Mouse (Mus musculus) forebrain, postnatal 0 days (tissue): ENCODE measurements around the gene 1700012A03Rik. TPM values are rescaled to one million over a fixed set of nuclear protein-coding genes. Genes with fewer than 3 reads are reported as not detected.

Experiments
- ATAC-seq: fragments of 200-750 bp; cut with Nextera tagmentation; 2 replicates; pipeline ENCODE4 v1.8.0; 2017; ENCODE audit warnings: mild to moderate bottlenecking, moderate library complexity
- DNase-seq: peaks from one replicate; pipeline ENCODE4 v3.0.0-alpha.2; 2015
- H3K27ac ChIP-seq: fragments of 300-500 bp; sonication (generic); 2 replicates; pipeline ENCODE4 v1.5.1; 2014; ENCODE audit warnings: low read depth, mild to moderate bottlenecking, antibody characterized with exemption, low read length, moderate library complexity, mixed read lengths
- H3K27me3 ChIP-seq: fragments of 300-500 bp; sonication (generic); 2 replicates; pipeline ENCODE4 v1.6.1; 2014; ENCODE audit warnings: mild to moderate bottlenecking, low read length, mixed read lengths; ENCODE audit not compliant: insufficient read depth
- H3K36me3 ChIP-seq: fragments of 300-500 bp; sonication (generic); 2 replicates; pipeline ENCODE4 v1.6.1; 2014; ENCODE audit warnings: mild to moderate bottlenecking, moderate library complexity; ENCODE audit not compliant: insufficient read depth
- H3K4me1 ChIP-seq: fragments of 300-500 bp; sonication (generic); 2 replicates; pipeline ENCODE4 v1.6.1; 2014; ENCODE audit warnings: antibody characterized with exemption; ENCODE audit not compliant: insufficient read depth
- H3K4me2 ChIP-seq: fragments of 300-500 bp; sonication (generic); 2 replicates; pipeline ENCODE4 v1.6.1; 2014; ENCODE audit warnings: low read depth, mild to moderate bottlenecking, moderate library complexity
- H3K4me3 ChIP-seq: fragments of 300-500 bp; sonication (generic); 2 replicates; pipeline ENCODE4 v1.5.1; 2014; ENCODE audit warnings: low read depth, low read length, mixed read lengths
- H3K9ac ChIP-seq: fragments of 300-500 bp; sonication (generic); 2 replicates; pipeline ENCODE4 v1.6.1; 2014; ENCODE audit warnings: mild to moderate bottlenecking
- H3K9me3 ChIP-seq: fragments of 300-500 bp; sonication (generic); 2 replicates; pipeline ENCODE4 v1.6.1; 2016; ENCODE audit warnings: low read length
- CTCF ChIP-seq: sonication (generic); IDR thresholded peaks from 2 replicates; pipeline ENCODE4 v1.5.1; 2016; ENCODE audit warnings: antibody characterized with exemption, control low read depth, low read depth
- WGBS: fragments of 180-500 bp; shearing (Covaris S2); extraction: QIAGEN DNeasy Blood & Tissue Kit; methylation state at CpG from one replicate; pipeline ENCODE4 v1.1.7; 2014; 5-methylcytosine and 5-hydroxymethylcytosine counted together
- polyA plus RNA-seq: library from polyadenylated mRNA; unstranded; fragments of >200 nt; fragmentation: Nextera tagmentation; extraction: Ambion mirVana; gene quantifications from 2 replicates; pipeline ENCODE4 v1.2.1, GENCODE M21; 2015
- total RNA-seq: library from RNA; depleted of rRNA; stranded (reverse); fragments of >200 nt; gene quantifications from 2 replicates; pipeline ENCODE4 v1.2.3, GENCODE M21; 2014

The 1700012A03Rik gene
- total and polyA plus RNA-seq, 2 experiments from 2014 or later, result not detected

DNA sequence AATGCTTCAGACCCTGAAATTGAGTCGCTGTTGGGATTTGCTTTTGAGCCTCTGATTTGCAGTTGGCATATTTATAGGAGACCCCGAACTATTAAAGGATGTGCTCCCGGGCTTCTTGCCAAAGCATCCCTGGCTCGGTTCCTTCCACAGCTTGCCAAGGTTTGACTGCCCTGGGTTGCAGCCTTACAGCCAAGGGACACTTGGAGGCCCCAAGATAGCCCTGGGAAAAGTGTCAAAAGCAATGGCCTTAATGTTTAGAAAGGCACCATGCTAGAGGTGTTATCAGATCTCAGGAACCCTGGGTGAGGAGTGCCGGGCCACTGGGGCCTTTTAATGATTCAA lies 32.0 kb upstream of the 1700012A03Rik start:
- ATAC-seq (no peak), DNase-seq (no peak)
- H3K9ac ChIP-seq, result no peak overlapping the region
- H3K36me3 ChIP-seq, result no peaks in the 10 kb centered on the region
- WGBS, result 23% methylated on average over 5 of the region's 5 CpGs
- H3K4me2 ChIP-seq, result no peak overlapping the region
- no peak overlapping the region for H3K27ac ChIP-seq
- no peak for TF ChIP-seq CTCF
- H3K4me3 ChIP-seq, result no peak overlapping the region
- H3K27me3 ChIP-seq, result no peaks in the 10 kb centered on the region
- H3K9me3 ChIP-seq, result no peaks in the 10 kb centered on the region
- H3K4me1 ChIP-seq, result no peaks in the 10 kb centered on the region

DNA sequence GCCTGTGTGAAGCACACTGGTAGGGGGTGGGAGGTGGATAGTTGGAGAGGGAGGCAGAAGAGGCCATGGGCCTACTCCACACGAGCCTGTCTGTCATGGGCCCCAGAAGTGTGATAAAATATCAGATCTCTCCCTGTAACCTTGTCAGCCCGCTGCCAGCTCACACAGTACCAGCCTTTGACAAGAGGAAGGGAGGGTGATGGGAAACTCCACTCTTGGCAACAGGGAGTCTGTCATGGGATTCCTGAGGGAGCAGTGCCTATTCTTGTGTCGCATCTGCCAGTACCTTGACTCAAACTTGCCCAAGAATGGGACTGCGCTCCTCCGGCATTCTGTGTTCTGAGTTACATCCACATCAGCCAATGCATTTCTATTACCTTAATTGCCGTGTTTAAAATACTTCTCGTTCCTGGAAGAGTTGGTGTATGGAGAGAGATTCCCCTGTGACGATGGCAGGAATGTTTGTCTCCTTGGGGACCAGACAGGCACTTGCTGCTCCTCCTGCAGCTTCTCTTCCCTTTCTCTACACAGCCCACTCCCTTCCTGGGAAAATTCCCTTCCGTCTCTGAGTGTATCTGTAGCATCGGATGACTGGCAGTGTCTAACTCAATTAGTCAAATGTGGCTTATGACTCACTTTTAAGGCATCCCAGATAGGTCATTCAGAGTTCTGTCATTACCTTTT lies 28.1 kb upstream of the 1700012A03Rik start:
- no peak for DNase-seq

DNA sequence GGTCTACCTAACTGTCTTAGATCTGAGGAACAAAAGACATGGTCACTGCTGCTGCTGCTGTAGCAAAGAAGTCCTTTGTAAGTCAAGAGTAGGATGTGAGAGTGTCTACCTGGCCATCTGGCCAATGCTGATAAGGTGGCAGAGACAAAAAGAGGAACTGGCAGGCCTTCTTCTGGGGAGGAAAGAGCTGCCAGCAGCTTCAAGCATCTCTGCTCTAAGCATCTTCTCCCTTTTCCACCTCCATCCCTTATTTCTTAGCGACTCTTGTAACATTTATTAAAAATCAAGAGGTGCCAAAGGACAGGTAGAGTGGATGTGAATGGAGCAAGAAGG lies 27.5 kb upstream of the 1700012A03Rik start:
- WGBS, result 100% methylated on average over 1 of the region's 1 CpGs
- no peak overlapping the region for H3K4me2 ChIP-seq
- DNase-seq (no peak), ATAC-seq (no peak)
- H3K4me1 ChIP-seq, result no peaks in the 10 kb centered on the region
- H3K9me3 ChIP-seq, result no peaks in the 10 kb centered on the region
- no peak overlapping the region for H3K27ac ChIP-seq
- no peaks in the 10 kb centered on the region for H3K36me3 ChIP-seq
- no peaks in the 10 kb centered on the region for H3K27me3 ChIP-seq
- no peak for TF ChIP-seq CTCF
- H3K4me3 ChIP-seq, result no peak overlapping the region
- H3K9ac ChIP-seq, result no peak overlapping the region

More for the DNA sequence above, 28.1 kb upstream of the 1700012A03Rik start:
- Histone ChIP-seq H3K27me3 (no peaks in the 10 kb centered on the region), H3K4me3 (no peak overlapping the region), H3K27ac (no peak overlapping the region), H3K4me1 (no peaks in the 10 kb centered on the region), H3K36me3 (no peaks in the 10 kb centered on the region), H3K9ac (no peak overlapping the region), H3K9me3 (no peaks in the 10 kb centered on the region), H3K4me2 (no peak overlapping the region)
- 70% methylated on average over 10 of the region's 10 CpGs for WGBS
- no peak for ATAC-seq
- TF ChIP-seq CTCF, result no peak

DNA sequence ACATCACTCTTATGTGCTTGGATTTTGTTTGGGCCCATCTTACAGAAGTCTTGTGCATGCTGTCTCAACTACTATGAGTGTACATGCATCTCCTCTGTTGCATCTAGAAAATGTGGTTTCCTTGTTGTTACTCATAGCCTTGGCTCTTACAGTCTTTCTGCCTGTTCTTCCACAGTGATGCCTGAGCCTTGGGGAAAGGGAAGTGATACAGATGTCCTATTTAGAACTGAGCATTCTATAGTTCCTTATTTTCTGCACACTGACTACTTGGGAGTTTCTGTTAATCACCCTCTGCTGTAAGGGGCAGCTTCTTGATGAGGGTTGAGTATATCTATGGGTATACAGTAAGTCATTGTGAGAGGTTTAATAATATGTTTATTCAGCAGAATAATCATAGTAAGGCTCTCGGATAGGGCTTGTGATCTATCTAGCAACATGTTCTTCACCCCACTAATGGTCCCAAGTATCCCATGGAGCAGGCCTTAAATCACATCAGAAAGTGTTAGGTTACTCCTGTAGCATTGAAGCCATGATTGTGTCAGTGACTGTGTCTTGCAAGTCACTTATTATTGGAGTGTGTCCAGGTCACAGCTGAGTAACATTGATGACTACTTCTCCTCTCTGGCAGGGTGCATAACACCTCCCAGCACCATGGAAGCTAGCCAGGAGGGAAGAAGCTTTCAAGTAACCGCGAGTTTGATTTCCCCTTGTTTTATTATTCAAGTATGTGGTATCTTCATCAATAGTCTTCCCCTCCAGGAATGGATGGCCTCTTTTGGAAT lies 21.6 kb upstream of the 1700012A03Rik start:
- H3K4me2 ChIP-seq, result no peak overlapping the region

DNA sequence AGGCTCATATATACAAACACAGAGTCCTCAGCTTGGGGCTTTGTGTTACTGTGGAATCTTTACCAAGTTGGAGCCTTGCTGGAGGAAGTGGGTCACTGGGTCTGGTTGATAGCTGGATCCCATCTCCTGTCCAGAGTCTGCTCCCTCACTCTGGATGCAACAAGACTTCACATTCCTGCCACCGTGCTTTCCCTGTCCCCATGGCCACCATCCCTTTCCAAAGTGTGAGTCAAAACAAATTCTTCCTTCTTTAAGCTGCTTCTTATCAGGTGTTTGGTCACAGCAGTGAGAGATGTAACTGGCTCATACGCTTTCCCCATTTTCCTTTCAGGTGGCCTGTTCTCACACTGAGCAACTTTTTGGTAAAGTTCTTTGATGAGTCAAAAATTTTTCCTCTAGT lies 15.8 kb upstream of the 1700012A03Rik start:
- Histone ChIP-seq H3K9ac (no peak overlapping the region), H3K4me2 (no peak overlapping the region), H3K4me3 (no peak overlapping the region), H3K36me3 (no peaks in the 10 kb centered on the region), H3K4me1 (no peaks in the 10 kb centered on the region), H3K27ac (no peak overlapping the region), H3K9me3 (no peaks in the 10 kb centered on the region), H3K27me3 (no peaks in the 10 kb centered on the region)
- no peak for TF ChIP-seq CTCF
- no peak for ATAC-seq
- no peak for DNase-seq
- 79% methylated on average over 2 of the region's 2 CpGs for WGBS

More for the DNA sequence above, 21.6 kb upstream of the 1700012A03Rik start:
- TF ChIP-seq CTCF, result no peak
- no peak overlapping the region for H3K27ac ChIP-seq
- no peaks in the 10 kb centered on the region for H3K4me1 ChIP-seq
- 80% methylated on average over 3 of the region's 3 CpGs for WGBS
- DNase-seq (no peak), ATAC-seq (no peak)
- H3K4me3 ChIP-seq, result no peak overlapping the region
- H3K9me3 ChIP-seq, result no peaks in the 10 kb centered on the region
- H3K9ac ChIP-seq, result no peak overlapping the region
- H3K36me3 ChIP-seq, result no peaks in the 10 kb centered on the region
- no peaks in the 10 kb centered on the region for H3K27me3 ChIP-seq

DNA sequence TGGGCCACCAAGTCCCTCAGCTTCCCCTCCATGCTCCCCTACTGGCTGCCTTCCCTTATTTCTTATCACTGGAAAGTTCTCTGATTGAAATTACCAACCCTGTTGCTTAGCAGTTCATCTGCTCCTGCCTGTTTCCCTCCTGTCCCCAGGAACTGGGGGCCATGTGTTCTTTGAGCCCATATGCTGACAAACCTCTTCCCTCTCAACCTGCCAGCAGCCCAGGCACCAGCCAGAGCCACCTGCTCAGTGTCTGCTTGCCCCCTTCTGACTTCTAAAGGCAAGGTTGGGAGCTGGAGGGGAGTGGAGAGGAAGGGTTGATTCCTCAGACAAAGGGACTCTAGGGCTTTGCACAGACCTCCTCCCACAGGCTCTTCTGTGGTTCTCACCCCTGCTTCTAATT lies 4.7 kb upstream of the 1700012A03Rik start:
- DNase-seq, result peak; percentile 24
- Histone ChIP-seq H3K4me1 (no peaks in the 10 kb centered on the region), H3K4me2 (no peak overlapping the region), H3K9me3 (no peaks in the 10 kb centered on the region), H3K27ac (peak overlapping the region; percentile 9; the same call in 1 of the 2 replicates), H3K27me3 (no peaks in the 10 kb centered on the region), H3K4me3 (no peak overlapping the region), H3K36me3 (no peaks in the 10 kb centered on the region), H3K9ac (no peak overlapping the region)
- ATAC-seq, result peak; percentile 63
- no peak for TF ChIP-seq CTCF

DNA sequence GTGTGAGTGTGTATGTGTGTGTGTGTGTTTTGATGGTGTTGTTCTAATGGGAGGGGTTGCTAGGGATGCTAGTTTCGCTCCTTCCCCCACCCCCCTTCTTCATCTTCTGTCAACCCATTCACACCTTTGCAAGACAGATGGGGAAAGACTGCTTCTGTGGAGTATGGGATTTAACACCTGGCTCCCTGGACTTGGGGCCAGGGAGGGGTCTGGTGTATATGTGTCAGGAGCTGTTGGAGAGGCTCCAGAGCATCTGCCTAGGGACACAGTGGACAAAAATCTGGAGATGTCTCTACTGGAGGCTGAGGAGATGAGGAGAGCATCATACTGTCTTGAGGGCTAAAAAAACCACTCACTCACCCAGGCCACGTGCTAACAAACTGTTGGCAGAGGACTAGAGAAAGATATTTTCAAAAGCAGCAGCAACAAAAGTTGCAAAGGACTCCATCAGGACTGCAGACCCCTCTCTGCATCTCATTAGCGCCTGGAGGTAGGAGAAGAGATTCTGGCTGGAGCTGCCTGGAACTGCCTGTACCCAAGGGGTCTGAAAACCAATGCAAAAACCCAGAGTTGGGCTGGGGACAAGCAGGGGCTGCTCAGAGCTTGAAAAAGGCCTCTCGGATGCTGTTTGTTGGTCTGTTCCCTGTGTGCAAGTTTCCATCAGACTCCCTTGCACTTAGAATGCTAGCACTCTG lies 643 bp upstream of the 1700012A03Rik start:
- Histone ChIP-seq H3K9ac (no peak overlapping the region), H3K36me3 (no peaks in the 10 kb centered on the region), H3K9me3 (no peaks in the 10 kb centered on the region), H3K4me1 (peaks cover 4% of the 10 kb centered on the region; the same call in 1 of the 2 replicates), H3K4me2 (no peak overlapping the region), H3K27me3 (no peaks in the 10 kb centered on the region), H3K27ac (no peak overlapping the region), H3K4me3 (no peak overlapping the region)
- ATAC-seq (peak; percentile 26; the same call in 1 of the 2 replicates), DNase-seq (no peak)
- 51% methylated on average over 4 of the region's 4 CpGs for WGBS
- TF ChIP-seq CTCF, result no peak
